Mouse (Mus musculus) liver, adult (tissue): Measurements from ENCODE around the gene Trim38.
"Not testable (repeated sequence)": the region's sequence is repeated elsewhere in the genome, so short reads cannot be mapped to it uniquely, and the experiment has no call there.

Experiments used
- GATA4 ChIP-seq: IDR thresholded peaks from 2 replicates; pipeline ENCODE4 v1.6.1; 2014; ENCODE audit warnings: mild to moderate bottlenecking, low read length; ENCODE audit not compliant: insufficient replicate concordance

The Trim38 gene

DNA sequence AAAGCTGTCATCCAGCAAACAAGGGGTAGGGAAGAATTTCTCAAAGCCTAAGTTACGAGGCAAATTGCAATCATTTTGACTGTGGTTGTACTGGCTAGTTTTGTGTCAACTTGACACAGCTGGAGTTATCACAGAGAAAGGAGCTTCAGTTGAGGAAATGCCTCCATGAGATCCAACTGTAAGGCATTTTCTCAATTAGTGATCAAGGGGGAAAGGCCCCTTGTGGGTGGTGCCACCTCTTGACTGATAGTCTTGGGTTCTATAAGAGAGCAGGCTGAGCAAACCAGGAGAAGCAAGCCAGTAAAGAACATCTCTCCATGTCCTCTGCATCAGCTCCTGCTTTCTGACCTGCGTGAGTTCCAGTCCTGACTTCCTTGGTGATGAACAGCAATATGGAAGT, at the start of gene Trim38:
Trim38 (plus strand) TSS at position 301 of the 400 bp plus-strand sequence.
- not testable (repeated sequence) for TF ChIP-seq GATA4

- TF ChIP-seq GATA4: no peak
Measured at GRCm38 (mm10) chr13:23724239-23724638, 45.5 kb upstream of the Trim38 start.

DNA sequence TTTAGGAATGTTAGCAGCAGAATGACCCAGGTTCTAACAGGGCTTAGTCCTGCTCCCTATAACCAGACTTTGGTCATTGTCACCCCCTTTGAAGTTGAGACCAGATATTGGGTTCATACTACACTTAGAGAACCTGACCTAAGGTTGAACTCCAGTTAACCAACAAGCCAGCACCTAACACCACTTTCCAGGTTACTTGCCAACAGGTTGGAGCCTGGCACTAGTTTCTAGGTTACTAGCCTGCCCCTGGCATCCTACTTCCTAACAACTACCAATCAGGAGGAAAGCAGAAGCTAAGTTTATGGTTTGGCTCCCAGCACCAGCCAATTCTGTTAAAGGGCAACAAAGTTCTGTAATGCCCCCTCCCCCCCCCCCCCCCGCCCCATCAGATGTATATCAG, 44.5 kb upstream of the Trim38 start:
- TF ChIP-seq GATA4: no peak

- no peak for TF ChIP-seq GATA4
Measured at GRCm38 (mm10) chr13:23728472-23729191, 41.1 kb upstream of the Trim38 start.

GRCm38 (mm10) chr13:23729192-23729525, 40.6 kb upstream of the Trim38 start:
- TF ChIP-seq GATA4: no peak

- TF ChIP-seq GATA4: no peak
Measured at GRCm38 (mm10) chr13:23729706-23730105, 40.0 kb upstream of the Trim38 start.

GRCm38 (mm10) chr13:23730479-23730878, 39.2 kb upstream of the Trim38 start:
- TF ChIP-seq GATA4: no peak

DNA sequence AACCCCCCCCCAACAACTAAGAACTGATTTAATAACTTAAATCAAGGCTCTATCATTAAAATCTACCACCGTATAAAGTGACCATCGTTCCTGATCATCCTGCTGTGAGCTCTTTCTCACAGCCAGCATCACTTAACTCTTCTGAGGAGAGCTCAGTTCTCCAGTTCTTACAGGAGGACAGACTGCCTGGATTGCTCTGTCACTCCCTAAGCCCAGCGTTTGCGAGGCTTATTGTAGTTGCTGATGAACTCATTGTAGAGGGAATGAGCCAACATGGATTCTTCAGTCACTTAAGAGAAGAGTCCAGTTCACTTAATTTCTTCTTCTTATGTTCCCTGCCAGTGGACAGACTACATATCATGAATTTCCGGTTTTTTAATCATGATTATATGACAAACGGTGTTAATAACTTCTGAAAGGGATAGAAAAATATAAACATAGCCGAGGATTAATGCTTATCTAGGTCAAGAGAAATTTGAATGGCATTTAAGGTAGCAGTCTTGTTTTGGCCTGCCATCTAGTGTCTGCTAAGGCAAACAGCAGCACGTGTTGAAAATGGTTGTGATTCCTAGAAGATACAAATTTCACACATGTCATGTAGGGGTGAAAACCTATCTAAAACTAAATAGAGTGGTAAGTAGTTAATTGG, 37.4 kb upstream of the Trim38 start:
- no peak for TF ChIP-seq GATA4

DNA sequence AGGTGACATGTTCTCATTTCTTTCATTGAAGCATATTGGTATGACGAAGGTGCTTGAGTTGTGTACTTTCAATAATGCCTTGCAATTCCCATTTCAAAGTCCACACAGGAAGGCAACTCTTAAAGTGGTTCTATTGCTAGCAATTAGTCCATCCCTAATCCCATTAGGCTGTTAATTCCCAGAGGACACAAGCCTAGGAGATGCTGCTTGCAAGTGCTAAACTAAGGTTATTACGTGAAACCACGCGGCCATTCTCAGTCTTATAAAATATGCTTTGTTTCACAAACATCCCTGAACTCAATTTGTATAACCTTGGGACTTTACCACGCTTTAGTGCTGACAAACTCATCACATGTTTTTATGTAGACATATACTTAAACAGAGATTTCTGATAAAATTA, 32.6 kb upstream of the Trim38 start:
- TF ChIP-seq GATA4: no peak

DNA sequence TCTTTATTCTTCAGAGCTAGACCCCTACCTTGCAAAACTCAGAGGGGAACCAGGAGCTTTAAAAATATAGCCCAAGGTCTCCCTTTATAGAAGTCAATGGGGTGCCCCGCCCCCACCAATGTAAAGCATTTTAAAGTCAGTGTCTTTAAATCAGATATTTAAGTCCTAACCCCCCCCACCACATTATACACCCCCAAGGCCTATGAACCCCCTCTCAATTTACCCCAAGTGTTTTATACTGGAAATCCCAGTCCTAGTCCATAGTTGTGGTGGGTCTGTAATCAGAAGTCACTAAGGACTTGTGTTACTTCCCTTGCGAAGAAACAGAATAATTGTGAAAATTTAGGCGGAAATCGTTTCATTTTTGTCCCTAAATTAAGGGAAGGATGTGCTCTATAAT, 31.7 kb upstream of the Trim38 start:
- TF ChIP-seq GATA4: no peak

- TF ChIP-seq GATA4: no peak
Measured at GRCm38 (mm10) chr13:23738677-23739068, 31.0 kb upstream of the Trim38 start, which contains the start of gene Hist1h1c. TSS of gene Hist1h1c (plus strand) at chr13:23738808.

GRCm38 (mm10) chr13:23739069-23739921, 30.4 kb upstream of the Trim38 start:
- no peak for TF ChIP-seq GATA4

GRCm38 (mm10) chr13:23739922-23740252, 29.8 kb upstream of the Trim38 start:
- TF ChIP-seq GATA4: no peak

DNA sequence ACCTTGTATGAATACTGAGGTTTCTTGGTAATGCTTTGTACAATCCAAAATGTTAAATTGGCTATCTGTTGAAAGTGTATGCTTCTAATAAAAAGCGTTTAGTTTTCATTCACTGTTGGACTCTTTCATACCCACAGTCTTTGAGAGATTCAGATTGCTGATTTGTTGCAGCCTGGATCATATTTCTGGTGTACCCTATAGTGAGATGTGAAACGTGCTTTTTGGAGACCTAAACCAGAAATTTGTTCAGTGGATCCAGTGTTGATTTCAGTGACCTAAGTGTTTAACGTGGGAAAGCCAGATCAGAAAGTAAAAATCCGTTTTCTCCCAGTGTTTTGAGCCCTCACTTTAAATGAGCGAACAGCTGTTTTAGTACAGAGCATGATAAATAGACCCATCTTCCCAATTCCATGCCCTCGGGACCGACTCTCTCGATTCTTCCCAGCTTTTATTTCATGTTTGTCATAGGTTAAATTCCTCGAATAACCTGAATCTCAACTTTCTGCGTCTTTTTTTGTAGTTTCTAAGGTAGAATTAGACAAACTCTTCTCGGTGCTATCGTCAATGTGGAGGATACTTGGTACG, 29.4 kb upstream of the Trim38 start:
- no peak for TF ChIP-seq GATA4

DNA sequence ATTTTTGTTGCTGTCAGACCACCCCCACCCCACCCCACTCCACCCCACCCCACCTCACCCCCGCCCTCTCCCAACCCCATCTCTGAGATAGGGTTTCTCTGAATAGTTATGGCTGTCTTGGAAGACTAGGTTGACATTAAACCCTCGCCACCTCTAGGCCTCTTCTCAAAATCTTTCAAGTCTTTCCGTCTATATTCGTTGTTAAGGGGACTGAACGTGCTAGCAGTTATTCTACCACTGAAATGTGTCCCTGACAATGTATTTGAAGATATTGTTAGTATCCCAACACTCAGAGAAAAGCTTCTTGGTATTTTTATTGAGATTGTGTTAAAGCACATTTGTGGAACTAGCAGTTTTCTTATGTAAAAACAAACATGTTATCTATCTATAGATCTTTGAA, 28.8 kb upstream of the Trim38 start:
- TF ChIP-seq GATA4: no peak

DNA sequence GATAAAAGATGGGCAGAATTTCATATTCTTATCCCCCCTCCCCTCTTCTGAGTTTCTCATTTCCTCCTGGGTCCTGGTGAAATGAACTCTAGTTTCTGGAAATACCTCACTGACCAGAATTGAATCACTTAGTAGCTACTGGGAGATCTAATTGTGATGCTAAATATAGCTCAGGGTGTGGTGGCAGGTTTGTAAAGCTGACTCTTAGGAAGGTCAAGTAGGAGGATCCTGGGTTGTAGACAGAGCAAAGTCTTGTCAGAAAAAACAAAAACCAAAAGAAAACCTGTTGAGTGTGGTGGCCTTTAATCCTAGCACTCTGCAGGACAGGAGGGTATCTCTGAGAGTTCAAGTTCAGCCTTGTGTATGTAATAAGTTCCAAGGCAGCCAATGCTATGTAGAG, 27.7 kb upstream of the Trim38 start:
- TF ChIP-seq GATA4: no peak
